Mouse (Mus musculus) liver, postnatal 0 days (tissue): ENCODE measurements around the gene Myrip.

Source experiments
- CTCF ChIP-seq: sonication (generic); IDR thresholded peaks from 2 replicates; pipeline ENCODE4 v1.5.1; 2016; ENCODE audit warnings: antibody characterized with exemption, low read depth
- EP300 ChIP-seq: IDR thresholded peaks from 2 replicates; pipeline ENCODE4 v1.6.1; 2016; ENCODE audit warnings: antibody characterized with exemption, low read depth, mild to moderate bottlenecking

- TF ChIP-seq CTCF (no peak), EP300 (no peak)
Measured at GRCm38 (mm10) chr9:120444642-120445041, 143.3 kb downstream of the Myrip start.
